Mouse (Mus musculus): ENCODE measurements around the gene Dazap1. TPM values are rescaled to one million over a fixed set of nuclear protein-coding genes. Genes with fewer than 3 reads are reported as not detected.

Dazap1 gene
- polyA plus RNA-seq (2014; fragmentation: Illumina TruSeq; extraction: RNeasy Lipid Tissue Mini Kit (QIAGEN cat#74804)) = 25.0 TPM

GRCm38 (mm10) chr10:80260642-80261584 lies at the start of gene Dazap1, which contains the start of gene Gamt:
TSS of gene Dazap1 (plus strand) at chr10:80261486.
TSS of gene Gamt (minus strand) at chr10:80261012.

GRCm38 (mm10) chr10:80226416-80227165 lies 34.7 kb upstream of the Dazap1 start, which contains the start of gene Mum1:
TSS of gene Mum1 (plus strand) at chr10:80226434.

GRCm38 (mm10) chr10:80248971-80249640 lies 12.2 kb upstream of the Dazap1 start, which contains the start of gene Ndufs7:
TSS of gene Ndufs7 (plus strand) at chr10:80249121.

GRCm38 (mm10) chr10:80292251-80293146 lies 31.2 kb downstream of the Dazap1 start, which contains the start of gene Rps15:
TSS of gene Rps15 (plus strand) at chr10:80292453.

GRCm38 (mm10) chr10:80295618-80296425 lies 34.5 kb downstream of the Dazap1 start, which contains the start of gene Apc2:
TSS of gene Apc2 (plus strand) at chr10:80295977.

GRCm38 (mm10) chr10:80320340-80320760 lies 59.1 kb downstream of the Dazap1 start, which contains the start of gene 2310011J03Rik:
TSS of gene 2310011J03Rik (minus strand) at chr10:80320537.

GRCm38 (mm10) chr10:80329273-80330081 lies 68.2 kb downstream of the Dazap1 start, which contains the start of the genes Pcsk4 and Reep6:
TSS of gene Pcsk4 (minus strand) at chr10:80329498.
TSS of gene Reep6 (plus strand) at chr10:80329953.

Other genes with a start within 250 kb of the Dazap1 start
- gene Arhgap45, start 244.8 kb upstream of the Dazap1 start, polyA plus RNA-seq (2014; fragmentation: Illumina TruSeq; extraction: RNeasy Lipid Tissue Mini Kit (QIAGEN cat#74804)) = not detected
- gene Polr2e, start 221.7 kb upstream of the Dazap1 start, polyA plus RNA-seq (2014; fragmentation: Illumina TruSeq; extraction: RNeasy Lipid Tissue Mini Kit (QIAGEN cat#74804)) = 0.51 TPM
- 21.6 TPM for gene Gpx4, start 214.3 kb upstream of the Dazap1 start, polyA plus RNA-seq (2014; fragmentation: Illumina TruSeq; extraction: RNeasy Lipid Tissue Mini Kit (QIAGEN cat#74804))
- 0.29 TPM for gene Sbno2, start 155.9 kb upstream of the Dazap1 start, polyA plus RNA-seq (2014; fragmentation: Illumina TruSeq; extraction: RNeasy Lipid Tissue Mini Kit (QIAGEN cat#74804))
- gene Stk11, start 145.7 kb upstream of the Dazap1 start, polyA plus RNA-seq (2014; fragmentation: Illumina TruSeq; extraction: RNeasy Lipid Tissue Mini Kit (QIAGEN cat#74804)) = 4.8 TPM
- gene Atp5d, start 122.9 kb upstream of the Dazap1 start, polyA plus RNA-seq (2014; fragmentation: Illumina TruSeq; extraction: RNeasy Lipid Tissue Mini Kit (QIAGEN cat#74804)) = 0.34 TPM
- gene Cbarp, start 120.7 kb upstream of the Dazap1 start, polyA plus RNA-seq (2014; fragmentation: Illumina TruSeq; extraction: RNeasy Lipid Tissue Mini Kit (QIAGEN cat#74804)) = not detected
- gene Midn, start 113.2 kb upstream of the Dazap1 start, polyA plus RNA-seq (2014; fragmentation: Illumina TruSeq; extraction: RNeasy Lipid Tissue Mini Kit (QIAGEN cat#74804)) = 10.3 TPM
- 34.8 TPM for gene Cirbp, start 95.5 kb upstream of the Dazap1 start, polyA plus RNA-seq (2014; fragmentation: Illumina TruSeq; extraction: RNeasy Lipid Tissue Mini Kit (QIAGEN cat#74804))
- 1.1 TPM for gene 1600002K03Rik, start 88.5 kb upstream of the Dazap1 start, polyA plus RNA-seq (2014; fragmentation: Illumina TruSeq; extraction: RNeasy Lipid Tissue Mini Kit (QIAGEN cat#74804))
- gene Efna2, start 82.0 kb upstream of the Dazap1 start, polyA plus RNA-seq (2014; fragmentation: Illumina TruSeq; extraction: RNeasy Lipid Tissue Mini Kit (QIAGEN cat#74804)) = 5.3 TPM
- gene Mum1, start 35.1 kb upstream of the Dazap1 start, polyA plus RNA-seq (2014; fragmentation: Illumina TruSeq; extraction: RNeasy Lipid Tissue Mini Kit (QIAGEN cat#74804)) = 5.4 TPM
- gene Ndufs7, start 12.4 kb upstream of the Dazap1 start, polyA plus RNA-seq (2014; fragmentation: Illumina TruSeq; extraction: RNeasy Lipid Tissue Mini Kit (QIAGEN cat#74804)) = 1.1 TPM
- gene Gamt, start 474 bp upstream of the Dazap1 start, polyA plus RNA-seq (2014; fragmentation: Illumina TruSeq; extraction: RNeasy Lipid Tissue Mini Kit (QIAGEN cat#74804)) = not detected
- not detected for gene Rps15, start 31.0 kb downstream of the Dazap1 start, polyA plus RNA-seq (2014; fragmentation: Illumina TruSeq; extraction: RNeasy Lipid Tissue Mini Kit (QIAGEN cat#74804))
- not detected for gene Apc2, start 34.5 kb downstream of the Dazap1 start, polyA plus RNA-seq (2014; fragmentation: Illumina TruSeq; extraction: RNeasy Lipid Tissue Mini Kit (QIAGEN cat#74804))
- gene 2310011J03Rik, start 59.1 kb downstream of the Dazap1 start, polyA plus RNA-seq (2014; fragmentation: Illumina TruSeq; extraction: RNeasy Lipid Tissue Mini Kit (QIAGEN cat#74804)) = 1.1 TPM
- gene Pcsk4, start 68.0 kb downstream of the Dazap1 start, polyA plus RNA-seq (2014; fragmentation: Illumina TruSeq; extraction: RNeasy Lipid Tissue Mini Kit (QIAGEN cat#74804)) = not detected
- not detected for gene Reep6, start 68.5 kb downstream of the Dazap1 start, polyA plus RNA-seq (2014; fragmentation: Illumina TruSeq; extraction: RNeasy Lipid Tissue Mini Kit (QIAGEN cat#74804))
- not detected for gene Adamtsl5, start 86.9 kb downstream of the Dazap1 start, polyA plus RNA-seq (2014; fragmentation: Illumina TruSeq; extraction: RNeasy Lipid Tissue Mini Kit (QIAGEN cat#74804))
- gene Plk5, start 95.0 kb downstream of the Dazap1 start, polyA plus RNA-seq (2014; fragmentation: Illumina TruSeq; extraction: RNeasy Lipid Tissue Mini Kit (QIAGEN cat#74804)) = not detected
- gene Mex3d, start 126.2 kb downstream of the Dazap1 start, polyA plus RNA-seq (2014; fragmentation: Illumina TruSeq; extraction: RNeasy Lipid Tissue Mini Kit (QIAGEN cat#74804)) = 29.8 TPM
- not detected for gene Mbd3, start 138.1 kb downstream of the Dazap1 start, polyA plus RNA-seq (2014; fragmentation: Illumina TruSeq; extraction: RNeasy Lipid Tissue Mini Kit (QIAGEN cat#74804))
- not detected for gene Uqcr11, start 145.3 kb downstream of the Dazap1 start, polyA plus RNA-seq (2014; fragmentation: Illumina TruSeq; extraction: RNeasy Lipid Tissue Mini Kit (QIAGEN cat#74804))
- 6.6 TPM for gene Tcf3, start 172.2 kb downstream of the Dazap1 start, polyA plus RNA-seq (2014; fragmentation: Illumina TruSeq; extraction: RNeasy Lipid Tissue Mini Kit (QIAGEN cat#74804))
- not detected for gene Onecut3, start 233.3 kb downstream of the Dazap1 start, polyA plus RNA-seq (2014; fragmentation: Illumina TruSeq; extraction: RNeasy Lipid Tissue Mini Kit (QIAGEN cat#74804))

All from ovary, adult 10 weeks (tissue).